Mouse (Mus musculus): Measurements from ENCODE around the gene Ints13. TPM values are rescaled to one million over a fixed set of nuclear protein-coding genes. Genes with fewer than 3 reads are reported as not detected.
"Not testable (repeated sequence)": the region's sequence is repeated elsewhere in the genome, so short reads cannot be mapped to it uniquely, and the experiment has no call there.

Ints13 gene
- 104 and 135 TPM in 2 replicates for total RNA-seq (2017)

DNA sequence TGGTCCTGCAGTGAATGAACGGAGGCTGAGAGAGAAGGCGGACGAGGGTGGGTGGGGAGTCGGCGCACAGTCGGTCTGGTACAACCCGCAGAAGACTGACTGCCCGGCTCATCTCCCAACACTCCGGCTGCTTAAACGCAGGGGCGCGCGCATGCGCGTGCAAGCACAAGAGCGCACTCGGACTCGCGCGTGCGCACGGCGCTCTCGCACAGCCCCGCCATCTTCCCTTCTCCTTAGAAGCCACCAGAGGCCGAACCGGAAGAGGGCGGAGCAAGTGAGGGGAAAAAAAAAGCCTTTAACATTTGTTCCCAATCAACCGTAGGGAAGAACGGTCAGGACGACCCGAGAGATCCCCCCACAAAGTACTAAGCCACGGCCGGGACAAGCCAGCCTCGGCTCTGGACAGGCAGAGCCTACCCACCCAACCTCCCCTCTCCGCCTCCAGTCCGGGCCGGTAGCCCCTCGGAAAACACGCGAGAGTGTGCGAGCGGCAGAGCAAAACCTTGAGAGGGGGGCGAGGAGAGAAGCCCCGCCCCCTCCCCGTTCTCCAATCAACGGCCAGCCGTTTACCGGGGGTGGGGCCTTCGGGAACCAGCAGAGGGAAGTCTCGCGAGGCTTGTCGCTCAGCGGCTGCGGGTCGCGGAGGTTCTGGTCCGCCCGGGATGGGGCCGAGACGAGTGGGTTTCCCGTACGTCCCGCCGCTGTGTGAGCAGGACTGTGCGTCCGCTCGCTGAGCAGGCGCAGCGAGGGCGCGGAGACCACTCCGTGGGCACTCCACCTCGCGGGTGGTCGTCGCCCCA is at the start of gene Ints13:
Ints13 (minus strand) TSS at position 526 of the 800 bp plus-strand sequence.
- ATAC-seq (replicated peaks; ENCODE audit: low read depth, poor library complexity, severe bottlenecking) = peak; percentile 93

DNA sequence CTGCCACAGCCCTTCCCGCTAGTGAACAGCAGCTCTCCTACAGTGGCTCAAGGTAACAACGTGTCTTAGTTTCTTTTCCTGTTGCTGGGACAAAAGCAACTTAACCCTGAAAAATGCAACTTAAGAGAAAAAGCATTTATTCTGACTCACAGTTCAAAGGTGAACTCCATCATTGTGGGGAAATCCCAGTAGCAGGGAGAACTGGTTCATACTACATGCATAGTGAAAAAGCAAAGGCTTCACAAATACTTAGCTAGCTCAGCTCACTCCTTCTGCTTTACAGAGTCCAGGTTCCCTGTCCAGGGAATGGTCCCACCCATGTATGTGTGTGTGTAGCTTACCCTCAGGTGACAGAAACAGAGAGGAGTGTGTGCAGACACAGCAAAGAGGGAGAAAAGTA is 39.0 kb upstream of the Ints13 start:
- ATAC-seq (replicated peaks; ENCODE audit: low read depth, poor library complexity, severe bottlenecking) = no peak

DNA sequence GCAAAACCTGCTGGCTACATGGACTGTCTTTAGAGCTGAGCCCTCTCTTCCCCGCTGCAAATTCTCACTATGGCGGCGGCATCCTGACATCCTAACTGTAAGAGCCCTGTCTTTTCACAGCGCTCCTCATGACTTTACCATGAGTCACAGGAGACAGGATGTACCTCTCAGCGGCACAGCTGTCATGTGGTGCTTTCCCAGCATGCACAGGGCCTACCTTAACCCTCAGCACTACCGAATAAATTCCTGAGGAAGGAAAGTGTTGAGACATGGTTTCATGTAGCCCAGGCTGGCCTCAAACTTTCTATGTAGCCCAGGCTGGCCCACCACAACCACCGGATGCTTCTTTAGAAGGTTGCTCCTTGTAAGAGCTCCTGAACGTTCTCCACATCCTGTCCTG is 38.3 kb upstream of the Ints13 start:
- no peak for ATAC-seq (replicated peaks; ENCODE audit: low read depth, poor library complexity, severe bottlenecking)

DNA sequence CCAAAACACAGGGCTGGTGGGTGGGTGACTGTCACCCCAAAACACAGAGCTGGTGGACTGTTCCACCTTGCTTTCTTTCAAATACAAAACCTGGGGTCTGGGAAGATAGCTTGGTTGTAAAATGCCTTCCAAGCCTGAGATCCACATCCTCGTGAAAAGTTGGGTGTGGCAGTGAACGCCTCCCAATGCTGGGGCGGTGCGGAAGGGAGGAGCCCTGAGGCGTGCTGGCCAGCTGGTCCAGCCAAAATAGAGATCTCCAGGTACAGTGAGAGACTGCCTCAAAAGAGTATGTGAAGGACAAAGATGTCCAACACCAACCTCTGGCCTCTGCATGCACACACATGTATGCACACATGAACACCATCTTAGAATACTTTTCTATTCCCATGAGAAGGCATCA is 36.9 kb upstream of the Ints13 start:
- no peak for ATAC-seq (replicated peaks; ENCODE audit: low read depth, poor library complexity, severe bottlenecking)

GRCm38 (mm10) chr6:146613907-146614306 is 36.3 kb upstream of the Ints13 start:
- ATAC-seq (replicated peaks; ENCODE audit: low read depth, poor library complexity, severe bottlenecking) = no peak

DNA sequence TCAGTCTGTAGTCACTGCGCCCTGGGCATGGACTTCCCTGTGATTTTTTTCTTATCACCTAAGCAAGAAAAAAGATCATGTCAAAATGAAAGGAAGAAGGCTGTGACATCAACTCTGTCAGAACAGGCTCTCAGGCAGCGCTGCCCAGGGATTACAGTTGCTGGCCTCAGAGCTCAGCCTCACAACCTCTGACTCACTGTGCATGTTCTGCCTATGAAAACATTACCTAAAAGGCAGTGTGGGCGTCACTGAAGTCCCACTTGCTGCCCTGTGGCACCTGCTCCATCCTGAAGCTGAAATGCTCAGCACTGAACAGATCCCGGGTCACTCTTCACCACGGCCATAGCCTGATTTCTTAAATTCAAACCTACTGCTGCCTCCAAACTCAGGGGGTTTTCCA is 35.1 kb upstream of the Ints13 start:
- no peak for ATAC-seq (replicated peaks; ENCODE audit: low read depth, poor library complexity, severe bottlenecking)

DNA sequence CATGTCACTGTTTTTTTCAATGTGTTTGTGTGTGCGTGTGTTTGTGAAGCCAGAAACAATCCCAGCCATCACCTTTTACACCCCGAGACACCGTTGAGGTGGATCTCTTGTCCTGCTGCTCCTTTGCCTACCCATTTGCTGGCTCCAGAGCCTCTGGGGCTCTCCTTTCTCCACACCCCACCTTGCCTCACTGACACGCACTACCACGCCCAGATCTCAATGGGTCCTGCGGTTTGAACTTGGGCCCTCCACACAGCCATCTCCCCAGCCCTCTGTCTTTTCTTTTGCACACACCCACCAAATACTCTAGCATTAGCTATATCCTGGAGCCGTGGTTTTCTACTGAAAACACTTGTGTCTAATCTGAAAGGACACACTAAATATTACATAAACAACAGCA is 34.3 kb upstream of the Ints13 start:
- no peak; the same call in 1 of the 2 replicates for ATAC-seq (replicated peaks; ENCODE audit: low read depth, poor library complexity, severe bottlenecking)

DNA sequence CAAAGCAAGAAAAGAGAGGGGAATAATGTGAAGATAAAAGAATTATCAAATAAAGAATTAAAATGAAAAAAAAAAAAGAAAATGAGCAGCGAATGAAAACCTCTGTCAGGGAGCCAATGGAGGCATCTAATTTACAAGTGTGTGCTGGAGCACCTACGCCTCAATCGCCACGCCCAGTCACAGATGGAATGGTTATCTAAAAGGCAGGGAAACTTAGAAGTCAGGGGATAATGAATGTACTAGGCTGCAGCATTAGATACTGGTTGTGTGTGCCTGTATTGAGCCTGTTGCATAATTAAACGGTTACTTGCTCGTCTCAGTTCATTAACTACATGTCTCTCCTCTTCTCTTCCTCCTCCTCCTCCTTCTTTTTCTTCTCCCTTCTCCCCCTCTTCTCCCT is 33.8 kb upstream of the Ints13 start:
- peak; percentile 53; the same call in 1 of the 2 replicates for ATAC-seq (replicated peaks; ENCODE audit: low read depth, poor library complexity, severe bottlenecking)

DNA sequence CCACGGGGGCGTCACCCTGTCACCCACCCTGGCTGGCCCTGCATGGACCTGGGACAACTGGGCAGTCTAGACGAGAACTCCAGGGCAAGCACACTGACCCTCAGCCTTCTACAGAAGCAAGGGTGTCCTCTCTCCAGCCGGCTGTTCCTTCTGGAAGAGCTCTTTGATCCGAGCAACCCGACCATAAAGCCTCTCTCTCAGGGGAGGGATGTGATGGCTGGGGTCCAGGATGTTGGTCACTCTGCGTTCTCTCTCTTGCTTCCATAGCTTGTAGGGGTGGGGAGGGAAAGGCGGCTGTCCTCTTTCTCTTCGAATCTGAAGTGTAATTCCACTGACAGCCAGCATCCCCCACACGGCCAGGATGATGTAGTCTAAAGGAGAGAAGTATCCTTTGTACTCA is 26.0 kb upstream of the Ints13 start:
- ATAC-seq (replicated peaks; ENCODE audit: low read depth, poor library complexity, severe bottlenecking) = no peak

- ATAC-seq (replicated peaks; ENCODE audit: low read depth, poor library complexity, severe bottlenecking) = no peak
Measured at GRCm38 (mm10) chr6:146602601-146603000, 25.0 kb upstream of the Ints13 start.

DNA sequence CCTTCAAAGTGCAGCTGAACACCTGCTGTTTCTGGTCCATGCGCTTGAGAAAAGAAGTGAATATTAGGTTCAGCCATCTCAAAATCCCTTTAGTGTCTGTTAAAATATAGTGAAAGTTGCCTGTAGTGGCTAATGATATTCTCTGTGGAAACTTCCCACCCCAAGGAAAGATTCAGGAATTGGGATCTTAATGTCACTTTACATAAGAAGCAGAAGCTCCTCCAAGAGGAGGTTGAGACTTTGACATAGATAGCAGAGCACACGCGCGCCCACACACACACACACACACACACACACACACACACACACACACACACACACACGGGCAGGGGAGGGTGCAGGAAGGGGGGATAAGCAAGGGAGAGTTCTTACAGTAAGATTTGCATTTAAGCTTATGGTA is 7.5 kb upstream of the Ints13 start:
- no peak for ATAC-seq (replicated peaks; ENCODE audit: low read depth, poor library complexity, severe bottlenecking)

DNA sequence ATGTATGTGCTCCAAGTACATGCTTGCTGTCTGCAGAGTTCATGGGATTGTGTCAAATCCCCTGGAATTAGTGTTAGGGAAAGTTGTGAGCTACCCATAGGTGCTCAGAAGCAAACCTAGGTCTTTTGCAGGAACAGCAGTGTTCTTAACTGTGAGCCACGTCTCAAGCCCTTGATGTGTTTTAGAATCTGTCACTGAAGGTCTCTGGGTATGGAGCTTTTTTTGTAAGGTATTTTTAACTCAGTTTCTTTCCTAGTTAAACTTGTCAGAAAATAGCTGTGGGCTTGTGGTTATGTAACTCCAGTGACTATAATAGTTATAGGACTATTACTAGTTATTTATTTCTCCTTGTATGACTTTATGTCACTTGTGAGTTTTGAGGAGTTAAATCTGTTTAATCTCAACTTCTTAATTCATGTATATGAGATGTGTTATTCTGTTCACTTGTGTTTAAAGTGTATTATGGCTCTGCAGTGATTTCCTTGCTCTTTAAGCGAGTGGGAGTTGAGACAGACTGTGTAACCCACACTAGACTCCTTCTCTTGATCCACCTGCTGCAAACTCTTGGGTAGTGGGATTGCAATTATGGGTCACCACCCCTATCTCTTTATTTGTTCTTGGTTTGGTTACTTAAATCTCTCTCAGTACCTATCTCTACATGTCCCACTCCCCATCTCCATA is 5.9 kb upstream of the Ints13 start:
- ATAC-seq (replicated peaks; ENCODE audit: low read depth, poor library complexity, severe bottlenecking) = no peak

- no peak for ATAC-seq (replicated peaks; ENCODE audit: low read depth, poor library complexity, severe bottlenecking)
Measured at GRCm38 (mm10) chr6:146580381-146580926, 2.8 kb upstream of the Ints13 start.

DNA sequence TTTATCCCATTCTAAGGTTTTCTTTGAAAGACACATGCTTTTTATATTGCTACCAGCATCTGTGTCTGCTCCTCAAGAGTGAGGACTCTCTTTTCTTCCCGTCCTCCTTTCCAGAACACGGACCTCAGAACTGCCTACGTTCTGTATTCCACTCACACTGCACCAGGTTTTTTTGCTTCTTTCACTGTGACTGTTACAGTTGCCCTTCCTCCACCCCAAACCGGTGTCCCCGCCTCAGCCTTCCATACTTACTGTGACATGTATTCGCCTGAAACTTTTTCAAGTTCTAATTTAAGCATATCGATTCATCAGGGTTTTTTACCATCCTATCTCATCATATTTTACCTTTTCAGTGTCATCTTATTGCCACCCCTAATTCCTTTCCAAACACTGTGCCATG is 951 bp upstream of the Ints13 start:
- ATAC-seq (replicated peaks; ENCODE audit: low read depth, poor library complexity, severe bottlenecking) = no peak

DNA sequence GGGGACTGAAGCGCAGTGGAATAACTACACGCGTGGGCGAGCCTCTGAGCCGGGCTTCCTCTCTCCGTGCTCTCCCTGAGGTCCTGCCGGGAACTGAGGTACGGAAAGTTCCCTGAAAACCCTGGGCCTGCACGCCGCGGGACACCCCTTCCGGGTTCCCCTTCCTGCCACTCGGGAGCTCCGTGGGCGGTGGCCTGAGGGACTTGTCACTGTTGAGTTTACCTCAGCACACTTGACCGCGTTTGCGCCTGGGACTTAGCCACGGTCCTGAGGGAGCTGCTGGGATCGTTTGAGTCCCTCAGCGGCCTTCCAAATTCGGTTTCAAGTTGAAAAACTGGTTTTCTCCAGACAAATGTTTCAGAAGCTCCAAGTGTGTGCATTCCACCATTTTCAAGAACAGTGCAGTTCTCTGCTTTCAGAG is 486 bp upstream of the Ints13 start:
- ATAC-seq (replicated peaks; ENCODE audit: low read depth, poor library complexity, severe bottlenecking) = peak; percentile 40

- no peak for ATAC-seq (replicated peaks; ENCODE audit: low read depth, poor library complexity, severe bottlenecking)
Measured at GRCm38 (mm10) chr6:146576903-146577302, 732 bp downstream of the Ints13 start, which contains the start of gene Fgfr1op2. Gene Fgfr1op2 (plus strand): TSS chr6:146577203.

DNA sequence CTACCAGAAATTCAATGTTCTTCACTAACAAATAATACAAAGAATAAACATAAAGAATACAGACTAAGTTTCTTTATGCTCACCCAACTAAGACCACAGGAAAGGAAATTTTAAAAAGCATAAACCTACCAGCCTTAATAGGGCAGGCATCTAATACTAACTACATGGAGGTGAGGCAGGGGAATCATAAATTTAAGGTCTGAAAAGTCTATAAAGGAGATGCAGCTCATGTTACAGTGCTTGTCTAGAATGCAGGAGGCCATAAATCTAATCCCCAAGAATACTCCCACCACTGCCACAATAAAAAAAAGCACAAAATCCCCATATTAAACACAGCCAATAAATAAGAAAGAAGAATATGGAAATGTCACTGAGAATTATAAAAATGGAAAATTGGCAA is 5.6 kb downstream of the Ints13 start:
- no peak for ATAC-seq (replicated peaks; ENCODE audit: low read depth, poor library complexity, severe bottlenecking)

DNA sequence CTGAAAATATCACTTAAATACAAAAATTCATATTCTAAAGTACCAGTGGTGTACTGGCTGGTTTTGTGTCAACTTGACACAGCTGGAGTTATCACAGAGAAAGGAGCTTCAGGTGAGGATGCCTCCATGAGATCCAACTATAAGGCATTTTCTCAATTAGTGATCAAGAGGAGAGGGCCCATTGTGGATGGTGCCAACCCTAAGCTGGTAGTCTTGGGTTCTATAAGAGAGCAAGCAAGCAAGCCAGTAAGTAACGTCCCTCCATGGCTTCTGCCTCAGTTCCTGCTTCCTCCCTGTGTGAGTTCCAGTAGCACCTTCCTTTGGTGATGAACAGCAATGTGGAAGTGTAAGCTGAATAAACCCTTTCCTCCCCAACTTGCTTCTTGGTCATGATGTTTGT is 15.2 kb downstream of the Ints13 start:
- ATAC-seq (replicated peaks; ENCODE audit: low read depth, poor library complexity, severe bottlenecking) = not testable (repeated sequence)

GRCm38 (mm10) chr6:146551326-146551725 is 26.3 kb downstream of the Ints13 start:
- ATAC-seq (replicated peaks; ENCODE audit: low read depth, poor library complexity, severe bottlenecking) = no peak

DNA sequence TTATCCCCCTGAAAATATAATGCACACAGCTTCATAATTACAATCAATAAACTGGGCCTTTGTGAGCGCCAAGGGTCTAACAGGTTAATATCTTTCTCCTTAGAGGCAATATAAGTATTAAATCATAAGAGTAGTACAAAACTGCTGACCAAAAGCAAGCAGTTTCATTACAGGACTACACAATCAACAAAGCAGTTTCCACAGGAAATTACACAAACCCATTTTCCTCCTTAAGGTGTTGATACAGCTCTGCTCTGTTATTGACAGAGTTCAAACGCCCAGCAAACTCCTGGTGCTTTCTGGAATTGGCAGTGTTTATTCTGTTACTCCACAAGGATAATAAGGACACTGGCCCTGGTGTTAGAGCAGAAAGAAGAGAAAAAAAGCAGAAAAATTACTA is 27.2 kb downstream of the Ints13 start:
- no peak for ATAC-seq (replicated peaks; ENCODE audit: low read depth, poor library complexity, severe bottlenecking)

DNA sequence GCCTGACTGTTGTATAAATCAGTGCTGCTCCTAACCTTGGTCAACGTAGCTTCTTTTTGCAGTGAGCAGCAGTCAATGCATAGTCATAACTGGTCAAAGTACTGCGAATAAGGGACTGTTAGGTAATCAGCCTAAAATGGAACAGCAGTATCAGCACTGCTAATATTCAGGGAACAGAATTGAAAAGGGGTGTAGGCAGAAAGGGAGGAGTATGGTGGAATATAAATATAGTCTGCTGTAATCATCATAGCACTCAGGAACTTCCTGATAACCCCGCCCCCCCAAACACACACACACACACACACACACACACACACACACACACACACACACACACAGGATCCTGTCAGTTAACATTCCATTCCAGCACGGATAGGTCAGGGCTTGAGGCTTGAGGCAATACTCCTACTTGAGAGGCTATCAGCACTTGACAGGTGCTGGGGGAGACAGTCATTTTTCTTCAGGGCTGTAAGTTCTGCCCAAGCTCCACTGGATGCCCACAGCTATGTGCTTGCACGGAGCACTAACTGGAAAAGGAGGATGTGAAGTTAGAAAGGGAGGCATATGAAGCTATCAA is 32.3 kb downstream of the Ints13 start:
- ATAC-seq (replicated peaks; ENCODE audit: low read depth, poor library complexity, severe bottlenecking) = no peak
